Mouse (Mus musculus): ENCODE measurements around the gene Gm28048. TPM values are rescaled to one million over a fixed set of nuclear protein-coding genes. Genes with fewer than 3 reads are reported as not detected.

The Gm28048 gene
- polyA plus RNA-seq, 1 experiment, result not detected

GRCm38 (mm10) chr11:22832600-22832999 is 149.3 kb downstream of the Gm28048 start:
- Histone ChIP-seq H3K4me1 (peaks cover 92% of the 10 kb centered on the region), H3K36me3 (replicated peaks; ENCODE audit: low read length) (peaks cover 97% of the 10 kb centered on the region), H3K27me3 (replicated peaks) (no peaks in the 10 kb centered on the region), H3K9me3 (no peaks in the 10 kb centered on the region), H3K4me3 (replicated peaks) (no peak overlapping the region)
- TF ChIP-seq FLI1 (IDR thresholded peaks at IDR 0.05; ENCODE audit: low read length) (no peak), GATA1 (IDR thresholded peaks at IDR 0.05; ENCODE audit: borderline replicate concordance, low read length) (no peak)

GRCm38 (mm10) chr11:22831916-22832315 is 150.0 kb downstream of the Gm28048 start:
- Histone ChIP-seq H3K4me3 (replicated peaks) (no peak overlapping the region), H3K27me3 (replicated peaks) (no peaks in the 10 kb centered on the region), H3K4me1 (peaks cover 92% of the 10 kb centered on the region), H3K9me3 (no peaks in the 10 kb centered on the region), H3K36me3 (replicated peaks; ENCODE audit: low read length) (peaks cover 96% of the 10 kb centered on the region)
- no peak for TF ChIP-seq GATA1 (IDR thresholded peaks at IDR 0.05; ENCODE audit: borderline replicate concordance, low read length)
- no peak for TF ChIP-seq FLI1 (IDR thresholded peaks at IDR 0.05; ENCODE audit: low read length)

GRCm38 (mm10) chr11:22830684-22831083 is 151.2 kb downstream of the Gm28048 start:
- TF ChIP-seq FLI1 (IDR thresholded peaks at IDR 0.05; ENCODE audit: low read length) (no peak), GATA1 (IDR thresholded peaks at IDR 0.05; ENCODE audit: borderline replicate concordance, low read length) (no peak)
- H3K9me3 ChIP-seq, result no peaks in the 10 kb centered on the region
- H3K4me1 ChIP-seq, result peaks cover 87% of the 10 kb centered on the region
- no peaks in the 10 kb centered on the region for H3K27me3 ChIP-seq (replicated peaks)
- no peak overlapping the region for H3K4me3 ChIP-seq (replicated peaks)
- peaks cover 92% of the 10 kb centered on the region for H3K36me3 ChIP-seq (replicated peaks; ENCODE audit: low read length)

DNA sequence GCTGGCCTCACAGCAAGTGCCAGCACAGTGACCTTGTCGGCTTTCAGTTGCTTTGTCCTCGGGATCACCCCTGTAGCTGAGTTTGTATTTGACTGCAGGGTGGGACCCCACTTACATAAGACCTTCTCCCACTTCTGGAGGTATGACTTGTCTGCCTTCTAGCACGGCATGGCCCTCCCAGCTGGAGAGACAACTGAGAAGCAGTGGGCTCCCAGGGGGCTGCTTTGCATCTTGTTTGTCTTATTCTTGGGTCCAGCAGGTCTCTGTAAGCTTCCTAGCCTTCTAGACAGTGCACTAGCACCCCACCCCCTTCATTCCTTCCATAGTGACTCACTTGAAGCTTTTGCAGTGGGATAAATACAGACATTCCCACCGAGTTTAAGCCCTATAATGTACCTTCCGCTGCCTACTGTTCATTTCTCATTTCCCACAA is 151.7 kb downstream of the Gm28048 start:
- Histone ChIP-seq H3K4me3 (replicated peaks) (no peak overlapping the region), H3K9me3 (no peaks in the 10 kb centered on the region), H3K4me1 (peaks cover 83% of the 10 kb centered on the region), H3K27me3 (replicated peaks) (no peaks in the 10 kb centered on the region), H3K36me3 (replicated peaks; ENCODE audit: low read length) (peaks cover 88% of the 10 kb centered on the region)
- TF ChIP-seq FLI1 (IDR thresholded peaks at IDR 0.05; ENCODE audit: low read length), result no peak
- TF ChIP-seq GATA1 (IDR thresholded peaks at IDR 0.05; ENCODE audit: borderline replicate concordance, low read length), result no peak

- peaks cover 86% of the 10 kb centered on the region for H3K4me1 ChIP-seq
- TF ChIP-seq GATA1 (IDR thresholded peaks at IDR 0.05; ENCODE audit: borderline replicate concordance, low read length) (no peak), FLI1 (IDR thresholded peaks at IDR 0.05; ENCODE audit: low read length) (no peak)
- H3K27me3 ChIP-seq (replicated peaks), result no peaks in the 10 kb centered on the region
- H3K9me3 ChIP-seq, result no peaks in the 10 kb centered on the region
- peaks cover 80% of the 10 kb centered on the region for H3K36me3 ChIP-seq (replicated peaks; ENCODE audit: low read length)
- H3K4me3 ChIP-seq (replicated peaks), result peak overlapping the region; percentile 69
These were observed 152.8 kb downstream of the Gm28048 start for GRCm38 (mm10) chr11:22828988-22829632.

GRCm38 (mm10) chr11:22827514-22828080 is 154.3 kb downstream of the Gm28048 start:
- Histone ChIP-seq H3K27me3 (replicated peaks) (no peaks in the 10 kb centered on the region), H3K4me1 (peaks cover 86% of the 10 kb centered on the region), H3K4me3 (replicated peaks) (no peak overlapping the region), H3K9me3 (no peaks in the 10 kb centered on the region), H3K36me3 (replicated peaks; ENCODE audit: low read length) (peaks cover 66% of the 10 kb centered on the region)
- no peak for TF ChIP-seq FLI1 (IDR thresholded peaks at IDR 0.05; ENCODE audit: low read length)

DNA sequence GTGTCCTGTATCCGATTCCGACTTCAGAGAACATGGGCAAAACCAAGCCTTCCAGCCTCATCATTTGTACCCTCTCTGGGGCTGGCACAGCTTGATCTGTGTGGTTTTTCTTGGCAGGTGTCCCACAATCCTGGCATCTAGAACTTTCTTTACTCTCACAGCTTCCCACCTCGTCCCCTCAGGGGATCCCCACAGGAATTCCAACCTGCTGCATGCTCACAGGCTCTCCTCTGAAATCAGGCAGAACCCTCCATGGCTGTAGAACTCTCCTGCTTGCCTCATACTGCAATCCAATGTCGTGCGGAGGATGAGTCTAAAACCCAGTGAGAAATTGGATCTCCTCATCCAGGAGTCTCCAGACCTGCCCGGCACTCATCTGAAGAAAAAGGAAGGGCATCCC is 155.2 kb downstream of the Gm28048 start:
- no peak for TF ChIP-seq FLI1 (IDR thresholded peaks at IDR 0.05; ENCODE audit: low read length)
- no peak for TF ChIP-seq GATA1 (IDR thresholded peaks at IDR 0.05; ENCODE audit: borderline replicate concordance, low read length)
- peaks cover 57% of the 10 kb centered on the region for H3K36me3 ChIP-seq (replicated peaks; ENCODE audit: low read length)
- H3K4me3 ChIP-seq (replicated peaks), result no peak overlapping the region
- H3K4me1 ChIP-seq, result peaks cover 86% of the 10 kb centered on the region
- H3K9me3 ChIP-seq, result no peaks in the 10 kb centered on the region
- H3K27me3 ChIP-seq (replicated peaks), result no peaks in the 10 kb centered on the region

DNA sequence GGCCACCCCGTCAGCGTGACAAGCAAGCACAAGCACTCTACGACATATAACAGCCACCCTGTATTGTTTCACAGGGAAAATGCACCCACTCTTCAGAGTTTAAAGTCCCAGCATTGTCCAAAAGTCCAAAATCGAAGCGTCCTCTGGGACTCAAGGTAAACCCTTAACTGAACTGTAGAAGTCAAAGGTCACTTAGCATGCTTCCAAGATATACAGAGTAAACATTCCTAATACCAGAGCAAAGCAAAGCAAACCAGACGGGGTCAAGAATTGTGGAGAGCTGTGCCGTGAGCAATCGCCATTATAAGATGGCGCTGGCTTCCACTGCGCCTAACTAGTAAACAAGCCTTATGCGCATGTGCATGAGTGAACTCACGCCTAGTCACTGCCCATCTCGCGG is 155.8 kb downstream of the Gm28048 start:
- peaks cover 88% of the 10 kb centered on the region for H3K4me1 ChIP-seq
- no peaks in the 10 kb centered on the region for H3K27me3 ChIP-seq (replicated peaks)
- TF ChIP-seq FLI1 (IDR thresholded peaks at IDR 0.05; ENCODE audit: low read length) (no peak), GATA1 (IDR thresholded peaks at IDR 0.05; ENCODE audit: borderline replicate concordance, low read length) (no peak)
- peaks cover 53% of the 10 kb centered on the region for H3K36me3 ChIP-seq (replicated peaks; ENCODE audit: low read length)
- no peak overlapping the region for H3K4me3 ChIP-seq (replicated peaks)
- no peaks in the 10 kb centered on the region for H3K9me3 ChIP-seq

- Histone ChIP-seq H3K27me3 (replicated peaks) (no peaks in the 10 kb centered on the region), H3K4me1 (peaks cover 88% of the 10 kb centered on the region), H3K36me3 (replicated peaks; ENCODE audit: low read length) (peaks cover 48% of the 10 kb centered on the region), H3K9me3 (no peaks in the 10 kb centered on the region), H3K4me3 (replicated peaks) (no peak overlapping the region)
- TF ChIP-seq FLI1 (IDR thresholded peaks at IDR 0.05; ENCODE audit: low read length) (no peak), GATA1 (IDR thresholded peaks at IDR 0.05; ENCODE audit: borderline replicate concordance, low read length) (no peak)
These were observed 156.3 kb downstream of the Gm28048 start for GRCm38 (mm10) chr11:22825548-22825947.

GRCm38 (mm10) chr11:22824049-22824705 is 157.7 kb downstream of the Gm28048 start:
- H3K9me3 ChIP-seq, result no peaks in the 10 kb centered on the region
- H3K4me1 ChIP-seq, result peaks cover 87% of the 10 kb centered on the region
- TF ChIP-seq FLI1 (IDR thresholded peaks at IDR 0.05; ENCODE audit: low read length) (no peak), GATA1 (IDR thresholded peaks at IDR 0.05; ENCODE audit: borderline replicate concordance, low read length) (no peak; the same call in 2 of the 3 replicates)
- H3K27me3 ChIP-seq (replicated peaks), result no peaks in the 10 kb centered on the region
- H3K36me3 ChIP-seq (replicated peaks; ENCODE audit: low read length), result peaks cover 37% of the 10 kb centered on the region
- peak overlapping the region; percentile 31 for H3K4me3 ChIP-seq (replicated peaks)
